24 mouse cellular contexts compared by ENCODE assay signal in genomic region chr2:125342181-125342950, GRCm38 (mm10).
"Had no signal": no experiment of that assay in that cellular context is flagged by ENCODE, and none has a peak within 500 bp of the region (broad histone marks: within the 10 kb centered on the region; RNA-seq: fewer than 3 reads in every experiment).

No protein-coding gene starts in this region.

- DNase-seq: kidney, adult 18-20 months; kidney, adult 9 months; kidney, postnatal 14 days; kidney, postnatal 4 days; layer of hippocampus, adult 9-11 months; layer of hippocampus, postnatal 36 days; lung, embryonic 14.5 days; right cerebral cortex, adult 18-20 months; right cerebral cortex, postnatal 14 days; right cerebral cortex, postnatal 4 days; thymus, postnatal 25 days had no signal

- H3K9ac ChIP-seq: limb, embryonic 12.5 days; limb, embryonic 15.5 days; liver, embryonic 15.5 days; lung, embryonic 14.5 days; midbrain, embryonic 12.5 days; midbrain, embryonic 15.5 days; neural tube, embryonic 12.5 days; neural tube, embryonic 15.5 days had no signal

- H3K4me1 ChIP-seq: limb, embryonic 12.5 days; limb, embryonic 15.5 days; liver, embryonic 15.5 days; midbrain, embryonic 12.5 days; midbrain, embryonic 15.5 days; neural tube, embryonic 12.5 days; neural tube, embryonic 15.5 days had no signal

- H3K9me3 ChIP-seq: limb, embryonic 12.5 days; limb, embryonic 15.5 days; liver, embryonic 15.5 days; midbrain, embryonic 12.5 days; midbrain, embryonic 15.5 days; neural tube, embryonic 12.5 days; neural tube, embryonic 15.5 days had no signal

- H3K27me3 ChIP-seq: limb, embryonic 12.5 days; limb, embryonic 15.5 days; liver, embryonic 15.5 days; midbrain, embryonic 12.5 days; midbrain, embryonic 15.5 days; neural tube, embryonic 12.5 days; neural tube, embryonic 15.5 days had no signal

- ATAC-seq: inflammation-experienced regulatory T-cells, adult 6 months; intestine, embryonic 16.5 days; midbrain, embryonic 15.5 days had no signal

- H3K4me3 ChIP-seq: layer of hippocampus, adult 2 months; left cerebral cortex, adult 2 months; limb, embryonic 12.5 days; limb, embryonic 15.5 days; liver, embryonic 15.5 days; midbrain, embryonic 12.5 days; midbrain, embryonic 15.5 days; neural tube, embryonic 12.5 days; neural tube, embryonic 15.5 days had no signal

- H3K27ac ChIP-seq: layer of hippocampus, adult 2 months; left cerebral cortex, adult 2 months; limb, embryonic 12.5 days; limb, embryonic 15.5 days; liver, embryonic 15.5 days; macrophage; midbrain, embryonic 12.5 days; midbrain, embryonic 15.5 days; neural tube, embryonic 12.5 days; neural tube, embryonic 15.5 days had no signal

- H3K4me2 ChIP-seq: limb, embryonic 12.5 days; limb, embryonic 15.5 days; liver, embryonic 11.5 days; liver, embryonic 15.5 days; lung, embryonic 14.5 days; midbrain, embryonic 12.5 days; midbrain, embryonic 15.5 days; neural tube, embryonic 12.5 days; neural tube, embryonic 15.5 days had no signal

- H3K36me3 ChIP-seq: liver, embryonic 15.5 days; midbrain, embryonic 15.5 days had no signal
